Mouse (Mus musculus) stomach, embryonic 14.5 days (tissue): Measurements from ENCODE around the gene Kdm2b. TPM values are rescaled to one million over a fixed set of nuclear protein-coding genes. Genes with fewer than 3 reads are reported as not detected.

ENCODE experiments used
- ATAC-seq: fragments of 200-750 bp; cut with Nextera tagmentation; 2 replicates; pipeline ENCODE4 v1.8.0; 2017; ENCODE audit warnings: low read depth, moderate TSS enrichment; ENCODE audit not compliant: insufficient number of reproducible peaks, insufficient read depth, low FRiP score
- H3K27ac ChIP-seq: fragments of 300-500 bp; sonication (generic); 2 replicates; pipeline ENCODE4 v1.5.1; 2014; ENCODE audit warnings: mild to moderate bottlenecking, low read length, moderate library complexity, mixed read lengths
- H3K27me3 ChIP-seq: fragments of 300-500 bp; sonication (generic); 2 replicates; pipeline ENCODE4 v1.6.1; 2014; ENCODE audit warnings: low read length, control low read depth, mixed read lengths; ENCODE audit not compliant: control insufficient read depth, insufficient read depth
- H3K36me3 ChIP-seq: fragments of 300-500 bp; sonication (generic); 2 replicates; pipeline ENCODE4 v1.6.1; 2014; ENCODE audit warnings: mild to moderate bottlenecking, control low read depth, low read length, moderate library complexity, mixed read lengths; ENCODE audit not compliant: control insufficient read depth, insufficient read depth
- H3K4me1 ChIP-seq: fragments of 300-500 bp; sonication (generic); 2 replicates; pipeline ENCODE4 v1.6.1; 2014; ENCODE audit warnings: low read length, control low read depth, mixed read lengths; ENCODE audit not compliant: control insufficient read depth, insufficient read depth
- H3K4me2 ChIP-seq: fragments of 300-500 bp; sonication (generic); replicated peaks from 2 replicates; pipeline ENCODE4 v1.6.1; 2014; ENCODE audit warnings: low read depth, low read length, control low read depth
- H3K4me3 ChIP-seq: fragments of 300-500 bp; sonication (generic); 2 replicates; pipeline ENCODE4 v1.5.1; 2014; ENCODE audit warnings: low read depth, low read length, control low read depth
- H3K9ac ChIP-seq: fragments of 300-500 bp; sonication (generic); replicated peaks from 2 replicates; pipeline ENCODE4 v1.6.1; 2014; ENCODE audit warnings: low read depth, mild to moderate bottlenecking, control low read depth, low read length, moderate library complexity, mixed read lengths
- H3K9me3 ChIP-seq: fragments of 300-500 bp; sonication (generic); 2 replicates; pipeline ENCODE4 v1.6.1; 2016; ENCODE audit warnings: low read depth, low read length, control low read depth; ENCODE audit not compliant: control insufficient read depth
- WGBS: fragments of 180-500 bp; shearing (Covaris S2); extraction: QIAGEN DNeasy Blood & Tissue Kit; methylation state at CpG from one replicate; pipeline ENCODE4 v1.1.7; 2014; 5-methylcytosine and 5-hydroxymethylcytosine counted together
- polyA plus RNA-seq: library from polyadenylated mRNA; unstranded; fragments of >200 nt; fragmentation: Nextera tagmentation; extraction: Ambion mirVana; gene quantifications from 2 replicates; pipeline ENCODE4 v1.2.1, GENCODE M21; 2014

Gene Kdm2b
- polyA plus RNA-seq, 1 experiment from 2014 or later = 37.9 TPM

GRCm38 (mm10) chr5:122908001-122908400 is 81.6 kb downstream of the Kdm2b start:
- Histone ChIP-seq H3K4me3 (no peak overlapping the region), H3K36me3 (no peaks in the 10 kb centered on the region), H3K9ac (no peak overlapping the region), H3K27ac (no peak overlapping the region), H3K9me3 (no peaks in the 10 kb centered on the region), H3K27me3 (no peaks in the 10 kb centered on the region), H3K4me1 (no peaks in the 10 kb centered on the region), H3K4me2 (no peak overlapping the region)
- WGBS = 90% methylated on average over 2 of the region's 2 CpGs
- no peak for ATAC-seq

GRCm38 (mm10) chr5:122907182-122907581 is 82.4 kb downstream of the Kdm2b start:
- H3K4me2 ChIP-seq = no peak overlapping the region
- no peak overlapping the region for H3K27ac ChIP-seq
- no peaks in the 10 kb centered on the region for H3K4me1 ChIP-seq
- H3K27me3 ChIP-seq = no peaks in the 10 kb centered on the region
- no peak overlapping the region for H3K4me3 ChIP-seq
- 95% methylated on average over 1 of the region's 1 CpGs for WGBS
- no peaks in the 10 kb centered on the region for H3K36me3 ChIP-seq
- no peak overlapping the region for H3K9ac ChIP-seq
- no peaks in the 10 kb centered on the region for H3K9me3 ChIP-seq
- no peak for ATAC-seq

- Histone ChIP-seq H3K36me3 (no peaks in the 10 kb centered on the region), H3K9me3 (no peaks in the 10 kb centered on the region), H3K4me3 (no peak overlapping the region), H3K4me2 (no peak overlapping the region), H3K9ac (no peak overlapping the region), H3K27ac (no peak overlapping the region), H3K4me1 (peaks cover 12% of the 10 kb centered on the region), H3K27me3 (no peaks in the 10 kb centered on the region)
- WGBS = 82% methylated on average over 5 of the region's 5 CpGs
- no peak for ATAC-seq
These were observed 86.5 kb downstream of the Kdm2b start for GRCm38 (mm10) chr5:122903165-122903564.

GRCm38 (mm10) chr5:122902228-122902627 is 87.4 kb downstream of the Kdm2b start:
- no peaks in the 10 kb centered on the region for H3K36me3 ChIP-seq
- peaks cover 16% of the 10 kb centered on the region for H3K4me1 ChIP-seq
- no peaks in the 10 kb centered on the region for H3K9me3 ChIP-seq
- no peaks in the 10 kb centered on the region for H3K27me3 ChIP-seq
- H3K4me2 ChIP-seq = no peak overlapping the region
- WGBS = 71% methylated on average over 6 of the region's 6 CpGs
- ATAC-seq = no peak
- H3K27ac ChIP-seq = no peak overlapping the region
- H3K9ac ChIP-seq = no peak overlapping the region
- no peak overlapping the region for H3K4me3 ChIP-seq

- WGBS = 44% methylated on average over 3 of the region's 3 CpGs
These were observed 88.0 kb downstream of the Kdm2b start for GRCm38 (mm10) chr5:122901666-122902065.

GRCm38 (mm10) chr5:122901179-122901578 is 88.4 kb downstream of the Kdm2b start:
- H3K9ac ChIP-seq = no peak overlapping the region; the same call in 1 of the 2 replicates
- H3K4me2 ChIP-seq = peak overlapping the region; percentile 89
- 56% methylated on average over 11 of the region's 11 CpGs for WGBS
- no peaks in the 10 kb centered on the region for H3K9me3 ChIP-seq
- peaks cover 16% of the 10 kb centered on the region for H3K4me1 ChIP-seq
- no peak for ATAC-seq
- no peaks in the 10 kb centered on the region for H3K27me3 ChIP-seq
- no peak overlapping the region for H3K4me3 ChIP-seq
- no peaks in the 10 kb centered on the region for H3K36me3 ChIP-seq
- no peak overlapping the region for H3K27ac ChIP-seq

More at GRCm38 (mm10) chr5:122901666-122902065, 88.0 kb downstream of the Kdm2b start:
- Histone ChIP-seq H3K27me3 (no peaks in the 10 kb centered on the region), H3K36me3 (no peaks in the 10 kb centered on the region), H3K4me2 (no peak overlapping the region), H3K4me1 (peaks cover 16% of the 10 kb centered on the region), H3K4me3 (no peak overlapping the region), H3K27ac (no peak overlapping the region), H3K9me3 (no peaks in the 10 kb centered on the region), H3K9ac (no peak overlapping the region)
- ATAC-seq = no peak

GRCm38 (mm10) chr5:122900558-122901171 is 89.0 kb downstream of the Kdm2b start:
- no peaks in the 10 kb centered on the region for H3K27me3 ChIP-seq
- no peaks in the 10 kb centered on the region for H3K9me3 ChIP-seq
- ATAC-seq = no peak
- no peaks in the 10 kb centered on the region for H3K36me3 ChIP-seq
- 2% methylated on average over 32 of the region's 33 CpGs for WGBS
- H3K4me3 ChIP-seq = peak overlapping the region; percentile 86
- H3K27ac ChIP-seq = peak overlapping the region; percentile 89
- H3K4me1 ChIP-seq = peaks cover 16% of the 10 kb centered on the region
- peak overlapping the region; percentile 87 for H3K9ac ChIP-seq
- H3K4me2 ChIP-seq = peak overlapping the region; percentile 89

GRCm38 (mm10) chr5:122899777-122900557 is 89.7 kb downstream of the Kdm2b start:
- Histone ChIP-seq H3K4me3 (peak overlapping the region; percentile 86), H3K9ac (peak overlapping the region; percentile 87), H3K27me3 (no peaks in the 10 kb centered on the region), H3K36me3 (no peaks in the 10 kb centered on the region), H3K27ac (peak overlapping the region; percentile 89), H3K9me3 (no peaks in the 10 kb centered on the region), H3K4me1 (peaks cover 16% of the 10 kb centered on the region), H3K4me2 (peak overlapping the region; percentile 89)
- under 1% methylated on average over 100 of the region's 120 CpGs for WGBS
- peak; percentile 98 for ATAC-seq
